Mouse (Mus musculus) cortical plate, adult 2 months (tissue): ENCODE data around the gene Susd6. TPM values are rescaled to one million over a fixed set of nuclear protein-coding genes. Genes with fewer than 3 reads are reported as not detected.
"Not testable (repeated sequence)": the region's sequence is repeated elsewhere in the genome, so short reads cannot be mapped to it uniquely, and the experiment has no call there.

Source experiments
- H3K27ac ChIP-seq: fragments of 200-500 bp; 2 replicates; pipeline ENCODE4 v1.5.1; 2012; ENCODE audit warnings: low read length, control low read depth, inconsistent platforms; ENCODE audit not compliant: insufficient read depth
- H3K4me1 ChIP-seq: fragments of 200-500 bp; 2 replicates; pipeline ENCODE4 v1.6.1; 2011; ENCODE audit warnings: low read length; ENCODE audit not compliant: control insufficient read depth, insufficient read depth
- H3K4me3 ChIP-seq: fragments of 200-500 bp; 2 replicates; pipeline ENCODE4 v1.5.1; 2011; ENCODE audit warnings: mild to moderate bottlenecking, low read length, control low read depth; ENCODE audit not compliant: insufficient read depth
- CTCF ChIP-seq: fragments of 200-500 bp; IDR thresholded peaks from 2 replicates; pipeline ENCODE4 v1.5.1; 2011; ENCODE audit warnings: mild to moderate bottlenecking, control low read depth, low read length; ENCODE audit not compliant: insufficient read depth; ENCODE audit errors: extremely low read depth
- POLR2A ChIP-seq: fragments of 200-500 bp; IDR thresholded peaks from 2 replicates; pipeline ENCODE4 v1.6.1; 2011; ENCODE audit warnings: mild to moderate bottlenecking, low read length, control low read depth; ENCODE audit not compliant: insufficient read depth; ENCODE audit errors: extremely low read depth
- polyA plus RNA-seq: library from polyadenylated mRNA; depleted of rRNA; stranded (reverse); fragments of >200 nt; gene quantifications from 2 replicates; pipeline ENCODE4 v1.2.3, GENCODE M21; 2012

The Susd6 gene
- polyA plus RNA-seq, 1 experiment: 24.8 TPM

- no peak overlapping the region for H3K27ac ChIP-seq
- no peak for TF ChIP-seq CTCF
- TF ChIP-seq POLR2A: no peak
- H3K4me3 ChIP-seq: no peak overlapping the region
- no peaks in the 10 kb centered on the region for H3K4me1 ChIP-seq
Measured at GRCm38 (mm10) chr12:80783889-80784288, 6.4 kb upstream of the Susd6 start.

GRCm38 (mm10) chr12:80785005-80785404 lies 5.3 kb upstream of the Susd6 start:
- TF ChIP-seq POLR2A (no peak), CTCF (no peak)
- no peak overlapping the region for H3K27ac ChIP-seq
- no peaks in the 10 kb centered on the region for H3K4me1 ChIP-seq
- H3K4me3 ChIP-seq: no peak overlapping the region

- H3K4me1 ChIP-seq: no peaks in the 10 kb centered on the region
- no peak overlapping the region for H3K27ac ChIP-seq
- no peak for TF ChIP-seq CTCF
- no peak for TF ChIP-seq POLR2A
- no peak overlapping the region for H3K4me3 ChIP-seq
Measured at GRCm38 (mm10) chr12:80785597-80785996, 4.7 kb upstream of the Susd6 start.

- Histone ChIP-seq H3K4me3 (no peak overlapping the region), H3K4me1 (no peaks in the 10 kb centered on the region), H3K27ac (no peak overlapping the region)
- TF ChIP-seq POLR2A: no peak
- TF ChIP-seq CTCF: no peak
Measured at GRCm38 (mm10) chr12:80786591-80786990, 3.7 kb upstream of the Susd6 start.

- H3K4me3 ChIP-seq: no peak overlapping the region
- peaks cover 2% of the 10 kb centered on the region; the same call in 1 of the 2 replicates for H3K4me1 ChIP-seq
- TF ChIP-seq POLR2A (no peak), CTCF (no peak)
- no peak overlapping the region for H3K27ac ChIP-seq
Measured at GRCm38 (mm10) chr12:80787604-80788003, 2.7 kb upstream of the Susd6 start.

- peaks cover 5% of the 10 kb centered on the region; the same call in 1 of the 2 replicates for H3K4me1 ChIP-seq
- TF ChIP-seq POLR2A (no peak), CTCF (no peak)
- no peak overlapping the region for H3K4me3 ChIP-seq
- H3K27ac ChIP-seq: no peak overlapping the region
Measured at GRCm38 (mm10) chr12:80788188-80788587, 2.1 kb upstream of the Susd6 start.

GRCm38 (mm10) chr12:80789276-80789675 lies 1.0 kb upstream of the Susd6 start:
- not testable (repeated sequence) for H3K4me1 ChIP-seq, H3K4me3 ChIP-seq, H3K27ac ChIP-seq

- TF ChIP-seq CTCF (no peak), POLR2A (no peak)
- H3K27ac ChIP-seq: peak overlapping the region; percentile 99
- H3K4me1 ChIP-seq: peaks cover 11% of the 10 kb centered on the region
- H3K4me3 ChIP-seq: peak overlapping the region; percentile 78
Measured at GRCm38 (mm10) chr12:80790700-80791570, 625 bp downstream of the Susd6 start.

- H3K4me3 ChIP-seq: peak overlapping the region; percentile 78
- 0 out of 2 replicates have a peak overlapping the region, but pooled peaks have one; percentile 40 for H3K27ac ChIP-seq
- TF ChIP-seq CTCF: 0 out of 2 replicates have a peak, but pooled peaks have one; percentile 10
- TF ChIP-seq POLR2A: no peak
- peaks cover 11% of the 10 kb centered on the region for H3K4me1 ChIP-seq
Measured at GRCm38 (mm10) chr12:80791571-80792444, 1.5 kb downstream of the Susd6 start.
